Mouse (Mus musculus) bone marrow, adult 2 months (tissue): ENCODE data around the gene Fahd1. TPM values are rescaled to one million over a fixed set of nuclear protein-coding genes. Genes with fewer than 3 reads are reported as not detected.

ENCODE experiments used
- H3K27ac ChIP-seq: fragments of 200-500 bp; 2 replicates; pipeline ENCODE4 v1.5.1; 2012; ENCODE audit warnings: low read depth, mild to moderate bottlenecking, control low read depth, inconsistent platforms, low read length; ENCODE audit not compliant: control insufficient read depth, poor library complexity, insufficient read depth
- H3K4me1 ChIP-seq: fragments of 200-500 bp; 2 replicates; pipeline ENCODE4 v1.6.1; 2011; ENCODE audit warnings: low read length; ENCODE audit not compliant: control insufficient read depth, insufficient read depth
- H3K4me3 ChIP-seq: fragments of 200-500 bp; replicated peaks from 2 replicates; pipeline ENCODE3; 2011; ENCODE audit warnings: mild to moderate bottlenecking, low read depth, low read length, control low read depth; ENCODE audit not compliant: control insufficient read depth
- CTCF ChIP-seq: fragments of 200-500 bp; IDR thresholded peaks from 2 replicates; pipeline ENCODE4 v1.5.1; 2011; ENCODE audit warnings: low read length, control low read depth; ENCODE audit not compliant: control insufficient read depth, insufficient read depth
- POLR2A ChIP-seq: fragments of 200-500 bp; IDR thresholded peaks from 2 replicates; pipeline ENCODE4 v1.6.1; 2011; ENCODE audit warnings: low read depth, mild to moderate bottlenecking, control low read depth, low read length, borderline replicate concordance; ENCODE audit not compliant: control insufficient read depth
- WGBS: fragments of 180-500 bp; shearing (Covaris S2); methylation state at CpG from one replicate; pipeline ENCODE4 v1.1.7; 2018; 5-methylcytosine and 5-hydroxymethylcytosine counted together
- polyA plus RNA-seq: library from polyadenylated mRNA; stranded (reverse); fragments of >200 nt; gene quantifications from 2 replicates; pipeline ENCODE4 v1.2.4, GENCODE M21; 2011; ENCODE audit warnings: low replicate concordance; ENCODE audit not compliant: missing spikeins, insufficient read depth, insufficient read length

Gene Fahd1
- polyA plus RNA-seq, 1 experiment, result 51.5 TPM

- no peak overlapping the region for H3K4me3 ChIP-seq
- no peak overlapping the region for H3K27ac ChIP-seq
- WGBS, result 61% methylated on average over 5 of the region's 5 CpGs
- TF ChIP-seq POLR2A, result no peak
- no peak for TF ChIP-seq CTCF
- H3K4me1 ChIP-seq, result no peaks in the 10 kb centered on the region; the same call in 1 of the 2 replicates
Observed at GRCm38 (mm10) chr17:24878117-24878397, 27.9 kb upstream of the Fahd1 start.

GRCm38 (mm10) chr17:24877336-24878116 lies 27.4 kb upstream of the Fahd1 start:
- H3K4me3 ChIP-seq, result no peak overlapping the region
- no peak overlapping the region for H3K27ac ChIP-seq
- WGBS, result 73% methylated on average over 10 of the region's 10 CpGs
- TF ChIP-seq CTCF (no peak), POLR2A (no peak)
- H3K4me1 ChIP-seq, result no peaks in the 10 kb centered on the region; the same call in 1 of the 2 replicates

GRCm38 (mm10) chr17:24874989-24875388 lies 24.8 kb upstream of the Fahd1 start:
- Histone ChIP-seq H3K4me3 (no peak overlapping the region), H3K4me1 (no peaks in the 10 kb centered on the region; the same call in 1 of the 2 replicates), H3K27ac (no peak overlapping the region)
- 82% methylated on average over 8 of the region's 8 CpGs for WGBS
- TF ChIP-seq POLR2A, result no peak
- no peak for TF ChIP-seq CTCF

GRCm38 (mm10) chr17:24874405-24874745 lies 24.2 kb upstream of the Fahd1 start:
- Histone ChIP-seq H3K27ac (no peak overlapping the region), H3K4me1 (no peaks in the 10 kb centered on the region), H3K4me3 (no peak overlapping the region)
- 33% methylated on average over 1 of the region's 1 CpGs for WGBS
- TF ChIP-seq POLR2A (no peak), CTCF (no peak)

GRCm38 (mm10) chr17:24873695-24874404 lies 23.7 kb upstream of the Fahd1 start:
- Histone ChIP-seq H3K27ac (no peak overlapping the region), H3K4me3 (no peak overlapping the region), H3K4me1 (no peaks in the 10 kb centered on the region)
- TF ChIP-seq POLR2A, result no peak
- no peak for TF ChIP-seq CTCF
- 53% methylated on average over 4 of the region's 4 CpGs for WGBS

- no peak for TF ChIP-seq POLR2A
- TF ChIP-seq CTCF, result no peak
- no peak overlapping the region for H3K4me3 ChIP-seq
Observed at GRCm38 (mm10) chr17:24867914-24868313, 17.8 kb upstream of the Fahd1 start.

GRCm38 (mm10) chr17:24865776-24866175 lies 15.6 kb upstream of the Fahd1 start, which contains the start of gene Igfals:
TSS of gene Igfals (plus strand) at chr17:24865997.
- no peak within 1 kb of the TSS for H3K27ac ChIP-seq
- H3K4me3 ChIP-seq, result no peak within 1 kb of the TSS
- 95% methylated on average over 8 of the region's 8 CpGs for WGBS
- no peak for TF ChIP-seq POLR2A
- no peak for TF ChIP-seq CTCF
- no peaks in the 10 kb centered on the region for H3K4me1 ChIP-seq

More at GRCm38 (mm10) chr17:24867914-24868313, 17.8 kb upstream of the Fahd1 start:
- H3K27ac ChIP-seq, result no peak overlapping the region
- WGBS, result 95% methylated on average over 10 of the region's 10 CpGs
- H3K4me1 ChIP-seq, result no peaks in the 10 kb centered on the region

GRCm38 (mm10) chr17:24861785-24862184 lies 11.6 kb upstream of the Fahd1 start:
- 94% methylated on average over 3 of the region's 3 CpGs for WGBS
- no peak overlapping the region for H3K4me3 ChIP-seq
- H3K27ac ChIP-seq, result no peak overlapping the region
- peaks cover 3% of the 10 kb centered on the region; the same call in 1 of the 2 replicates for H3K4me1 ChIP-seq
- TF ChIP-seq CTCF, result no peak
- no peak for TF ChIP-seq POLR2A
